Mouse (Mus musculus) MEL (cell line): ENCODE measurements at regions not wholly inside any gene's neighbourhood (a gene's known extent, or its start where the extent isn't known, plus 50 kb on each side); places are given as distances from the start of the nearest gene placed in this dataset.

Experiments used
- DNase-seq: peaks from one replicate; pipeline ENCODE4 v3.0.0; 2011; ENCODE audit warnings: low read depth, low spot score
- H3K27ac ChIP-seq: 2 replicates; pipeline ENCODE4 v1.5.1; 2012; ENCODE audit warnings: low read depth, mild to moderate bottlenecking, control low read depth, low read length, moderate library complexity; ENCODE audit not compliant: control insufficient read depth
- H3K27me3 ChIP-seq, 2 experiments: fragments of 150-350 bp in 1 of 2; sonication (generic) in 1 of 2; 2 replicates each; pipeline ENCODE4 v1.6.1; 2012; ENCODE audit warnings: low read length in 2 of 2, mild to moderate bottlenecking in 2 of 2, improper control_type of control experiment in 1 of 2, moderate library complexity in 1 of 2; ENCODE audit not compliant: insufficient read depth in 2 of 2, control insufficient read depth in 1 of 2
- H3K36me3 ChIP-seq, 2 experiments: 2 replicates each; pipeline ENCODE4 v1.6.1; 2012 to 2014; ENCODE audit warnings: low read length in 2 of 2, improper control_type of control experiment in 1 of 2, inconsistent platforms in 1 of 2, mild to moderate bottlenecking in 1 of 2; ENCODE audit not compliant: insufficient read depth in 2 of 2, control insufficient read depth in 1 of 2
- H3K4me1 ChIP-seq, 2 experiments: fragments of 150-350 bp in 1 of 2; sonication (generic) in 1 of 2; 2 replicates each; pipeline ENCODE4 v1.6.1; 2012; ENCODE audit warnings: low read length in 2 of 2, improper control_type of control experiment in 1 of 2, mild to moderate bottlenecking in 1 of 2; ENCODE audit not compliant: insufficient read depth in 2 of 2, control insufficient read depth in 1 of 2
- H3K4me3 ChIP-seq, 2 experiments: fragments of 150-350 bp in 1 of 2; sonication (generic) in 1 of 2; 2 replicates each; pipeline ENCODE4 v1.5.1; 2012; ENCODE audit warnings: low read depth in 2 of 2, low read length in 2 of 2, mild to moderate bottlenecking in 2 of 2, moderate library complexity in 2 of 2, control low read depth in 1 of 2, improper control_type of control experiment in 1 of 2; ENCODE audit not compliant: control insufficient read depth in 1 of 2, insufficient read depth in 1 of 2
- H3K79me2 ChIP-seq: 2 replicates; pipeline ENCODE4 v1.6.1; 2012; ENCODE audit warnings: mild to moderate bottlenecking, low read length, moderate library complexity; ENCODE audit not compliant: control insufficient read depth, poor library complexity, insufficient read depth
- H3K9ac ChIP-seq: 2 replicates; pipeline ENCODE4 v1.6.1; 2012; ENCODE audit warnings: low read depth, mild to moderate bottlenecking, control low read depth, low read length, moderate library complexity; ENCODE audit not compliant: control insufficient read depth, poor library complexity, severe bottlenecking
- H3K9me3 ChIP-seq: fragments of 150-350 bp; sonication (generic); replicated peaks from 2 replicates; pipeline ENCODE4 v1.6.1; 2012; ENCODE audit warnings: mild to moderate bottlenecking, low read length, improper control_type of control experiment, moderate library complexity; ENCODE audit not compliant: insufficient read depth
- CHD2 ChIP-seq: IDR thresholded peaks from 2 replicates; pipeline ENCODE4 v1.6.1; 2011; ENCODE audit warnings: low read length, improper control_type of control experiment
- JUND ChIP-seq: IDR thresholded peaks from 2 replicates; pipeline ENCODE4 v1.6.1; 2011; ENCODE audit warnings: low read depth, mild to moderate bottlenecking, improper control_type of control experiment, low read length
- MAFK ChIP-seq: IDR thresholded peaks from 2 replicates; pipeline ENCODE4 v1.6.1; 2011; ENCODE audit warnings: low read depth, mild to moderate bottlenecking, low read length, improper control_type of control experiment, borderline replicate concordance
- MAX ChIP-seq: IDR thresholded peaks from 2 replicates; pipeline ENCODE4 v1.6.1; 2011; ENCODE audit warnings: low read length, improper control_type of control experiment
- MEF2A ChIP-seq: IDR thresholded peaks from 2 replicates; pipeline ENCODE4 v1.6.1; 2014; ENCODE audit warnings: low read depth, mild to moderate bottlenecking, inconsistent platforms, low read length, improper control_type of control experiment; ENCODE audit not compliant: poor library complexity, insufficient replicate concordance, severe bottlenecking; ENCODE audit errors: extremely low read depth
- MXI1 ChIP-seq: IDR thresholded peaks from 2 replicates; pipeline ENCODE4 v1.6.1; 2011; ENCODE audit warnings: mild to moderate bottlenecking, low read depth, low read length, improper control_type of control experiment
- NRF1 ChIP-seq: IDR thresholded peaks from 2 replicates; pipeline ENCODE4 v1.6.1; 2014; ENCODE audit warnings: low read depth, mild to moderate bottlenecking, inconsistent platforms, low read length, improper control_type of control experiment, moderate library complexity; ENCODE audit not compliant: poor library complexity, insufficient read depth, severe bottlenecking
- POLR2AphosphoS2 ChIP-seq: IDR thresholded peaks from 2 replicates; pipeline ENCODE4 v1.6.1; 2011; ENCODE audit warnings: low read length, improper control_type of control experiment
- TAL1 ChIP-seq: IDR thresholded peaks from 2 replicates; pipeline ENCODE4 v1.6.1; 2012; ENCODE audit warnings: mild to moderate bottlenecking, inconsistent platforms, low read length, moderate library complexity, mixed read lengths
- TBP ChIP-seq: IDR thresholded peaks from 2 replicates; pipeline ENCODE4 v1.8.0; 2011; ENCODE audit warnings: low read depth, low read length, improper control_type of control experiment
- ZMIZ1 ChIP-seq: IDR thresholded peaks from 2 replicates; pipeline ENCODE4 v1.6.1; 2012; ENCODE audit warnings: low read depth, mild to moderate bottlenecking, inconsistent platforms, low read length, improper control_type of control experiment, moderate library complexity

DNA sequence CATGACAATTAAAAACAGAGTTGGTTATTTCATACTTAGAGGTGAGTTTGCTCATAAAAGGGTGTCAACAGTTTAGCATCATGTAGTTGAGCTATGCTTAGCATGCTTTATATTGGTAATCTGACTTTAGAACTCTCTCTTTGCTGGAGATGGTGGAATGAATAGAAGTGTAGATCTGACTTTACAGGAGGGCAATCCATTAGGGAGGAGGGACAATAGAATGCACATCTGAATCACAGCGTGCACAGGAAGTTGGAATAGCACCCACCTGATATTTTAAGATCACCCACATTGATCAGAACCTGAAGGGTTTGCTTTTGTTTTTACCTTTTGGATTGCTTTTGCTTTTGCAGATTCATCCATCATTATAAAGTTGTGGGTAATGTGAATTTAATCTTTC lies 1435.7 kb downstream of the Cdh11 start:
- Histone ChIP-seq H3K4me1 (no peaks in the 10 kb centered on the region), H3K27ac (no peak overlapping the region), H3K36me3 (no peaks in the 10 kb centered on the region), H3K9me3 (no peaks in the 10 kb centered on the region), H3K9ac (no peak overlapping the region), H3K79me2 (no peaks in the 10 kb centered on the region), H3K27me3 (no peaks in the 10 kb centered on the region), H3K4me3 (no peak overlapping the region)
- DNase-seq, result no peak
- no peak for TF ChIP-seq ZMIZ1
- TF ChIP-seq CHD2, result no peak
- no peak for TF ChIP-seq MXI1

DNA sequence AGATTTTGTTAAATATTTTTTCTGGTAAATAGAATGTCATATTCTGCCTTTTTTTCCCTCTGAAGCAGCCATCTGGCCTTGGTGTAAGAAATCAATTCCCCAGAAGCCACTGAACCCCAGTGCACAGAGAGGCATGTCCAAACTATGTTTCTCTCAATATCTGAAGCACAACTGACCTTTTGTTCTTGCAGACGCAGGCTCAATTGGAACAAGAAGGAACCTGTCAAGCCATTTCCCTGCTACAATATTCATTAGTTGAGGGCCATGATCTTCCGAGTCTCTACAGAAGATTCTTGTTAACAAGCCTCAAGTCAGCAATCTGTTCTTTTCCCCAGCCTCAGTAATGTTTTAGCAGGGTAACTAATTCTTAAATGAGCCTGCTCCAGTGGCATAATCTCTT lies 1456.2 kb downstream of the Cdh11 start:
- TF ChIP-seq MAX (no peak), TAL1 (no peak)
- H3K4me3 ChIP-seq, result no peak overlapping the region
- no peak for DNase-seq
- H3K4me1 ChIP-seq, result no peaks in the 10 kb centered on the region
- no peak overlapping the region for H3K9ac ChIP-seq
- no peaks in the 10 kb centered on the region for H3K36me3 ChIP-seq
- no peaks in the 10 kb centered on the region for H3K79me2 ChIP-seq
- no peaks in the 10 kb centered on the region for H3K9me3 ChIP-seq
- no peaks in the 10 kb centered on the region for H3K27me3 ChIP-seq
- H3K27ac ChIP-seq, result no peak overlapping the region

DNA sequence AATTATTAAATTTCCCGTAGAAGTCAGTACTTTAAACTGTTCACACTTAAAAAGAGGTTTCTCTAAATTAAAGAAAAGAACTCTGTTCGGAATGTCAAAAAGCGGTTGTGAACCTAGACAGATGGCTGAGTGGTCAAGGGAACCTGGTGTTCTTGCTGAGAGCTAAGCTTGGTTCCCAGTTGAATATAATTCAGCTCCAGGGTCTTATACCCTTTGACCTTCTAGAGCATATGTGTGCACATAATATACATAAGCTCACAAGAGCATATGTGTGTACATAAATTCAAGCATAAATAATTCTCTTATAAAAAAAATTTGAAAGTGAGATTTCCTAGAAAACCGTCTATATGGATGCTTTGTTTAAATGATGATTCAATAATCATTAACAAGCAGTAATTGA lies 1456.7 kb downstream of the Cdh11 start:
- H3K9ac ChIP-seq, result no peak overlapping the region
- no peak overlapping the region for H3K27ac ChIP-seq
- no peak overlapping the region for H3K4me3 ChIP-seq
- H3K27me3 ChIP-seq, result no peaks in the 10 kb centered on the region
- no peaks in the 10 kb centered on the region for H3K4me1 ChIP-seq
- no peak for TF ChIP-seq MAFK
- TF ChIP-seq MEF2A, result no peak
- TF ChIP-seq ZMIZ1, result no peak
- TF ChIP-seq CHD2, result no peak
- no peak for TF ChIP-seq TBP
- no peak for TF ChIP-seq JUND
- no peak for TF ChIP-seq MXI1
- no peak for TF ChIP-seq POLR2AphosphoS2
- no peak for TF ChIP-seq NRF1
- no peaks in the 10 kb centered on the region for H3K79me2 ChIP-seq
- DNase-seq, result no peak
- H3K36me3 ChIP-seq, result no peaks in the 10 kb centered on the region
- no peaks in the 10 kb centered on the region for H3K9me3 ChIP-seq
